Mouse (Mus musculus) adrenal gland, adult (tissue): ENCODE results near the gene Ralgds.

Experiments used
- DNase-seq, 2 experiments: peaks; one replicate each; pipeline ENCODE4 v3.0.0; 2022 to 2023; ENCODE audit warnings: low spot score in 1 of 2; ENCODE audit not compliant: inconsistent age in 2 of 2

Gene Ralgds

GRCm38 (mm10) chr2:28599569-28599900, 86.6 kb downstream of the Ralgds start:
- no peak for DNase-seq

DNA sequence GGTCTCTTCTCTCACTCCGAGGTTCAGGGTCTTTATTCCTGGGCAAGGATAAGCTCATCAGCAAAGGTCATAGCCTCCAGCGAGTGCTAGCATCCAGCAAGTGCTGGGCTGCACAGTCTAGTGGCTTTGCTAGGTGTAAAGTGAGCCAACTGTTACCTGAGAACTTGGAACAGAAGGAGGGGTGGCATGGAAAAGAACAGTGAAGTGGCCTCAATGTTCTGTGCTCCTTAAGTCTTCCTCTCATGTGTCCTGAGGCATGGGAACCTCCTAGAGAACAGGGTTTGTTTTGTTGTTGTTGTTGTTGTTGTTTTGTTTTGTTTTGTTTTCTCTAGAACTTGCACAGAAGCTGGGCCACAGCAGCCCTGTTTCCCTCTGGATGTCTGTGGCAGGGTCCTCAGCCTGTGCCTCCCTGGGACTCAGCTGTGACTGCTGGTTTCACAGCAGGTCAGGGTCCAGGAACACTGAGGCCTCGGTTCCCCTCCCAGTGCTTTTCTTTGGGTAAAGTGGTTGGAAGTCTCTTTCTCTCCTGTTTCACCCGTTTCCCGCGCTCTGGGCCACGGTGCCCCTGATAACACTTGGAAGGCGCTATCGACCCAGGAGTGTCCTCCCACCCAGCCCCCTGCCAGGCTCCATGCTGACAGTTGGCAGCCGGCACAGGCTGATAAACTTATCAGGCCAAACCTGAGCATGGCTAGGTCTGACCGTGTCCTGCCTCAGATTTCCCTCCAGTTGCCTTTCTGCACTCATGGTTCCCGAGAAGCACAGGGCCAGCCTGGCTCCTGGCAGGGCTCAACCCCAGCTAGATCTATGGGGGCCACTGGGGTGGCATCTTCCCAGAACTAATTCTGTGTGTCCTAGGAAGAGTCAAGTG, 89.0 kb downstream of the Ralgds start:
- no peak for DNase-seq
